9 mouse cellular contexts compared by ENCODE assay signal in genomic region chr7:59231960-59232359, GRCm38 (mm10). TPM values are rescaled to one million over a fixed set of nuclear protein-coding genes. Genes with fewer than 3 reads are reported as not detected.
A peak's percentile ranks its signal among the peaks of the same experiment; 100 is the strongest.
DNase-seq lines count a peak whose midpoint lies in the region; ATAC-seq and TF ChIP-seq lines count a peak whose summit lies in the region.
"Had no signal": no experiment of that assay in that cellular context is flagged by ENCODE, and none has a peak within 500 bp of the region (broad histone marks: within the 10 kb centered on the region; RNA-seq: fewer than 3 reads in every experiment).

No protein-coding gene starts in this region.

- TF ChIP-seq CTCF in midbrain, postnatal 0 days (IDR thresholded peaks at IDR 0.05) = no peak

- H3K9ac ChIP-seq in liver, embryonic 11.5 days (ENCODE audit: low read depth, low read length) = no peak overlapping the region
- H3K9ac ChIP-seq in forebrain, embryonic 14.5 days (ENCODE audit: low read length) = no peak overlapping the region
- no peak overlapping the region for H3K9ac ChIP-seq in hindbrain, embryonic 16.5 days (ENCODE audit: low read depth, low read length)
- no peak overlapping the region for H3K9ac ChIP-seq in midbrain, postnatal 0 days (replicated peaks; ENCODE audit: low read length, poor library complexity, severe bottlenecking)

- no peak for ATAC-seq in liver, embryonic 11.5 days (replicated peaks; ENCODE audit: low FRiP score)
- ATAC-seq in forebrain, embryonic 14.5 days = no peak
- ATAC-seq in hindbrain, embryonic 16.5 days = no peak
- no peak for ATAC-seq in midbrain, postnatal 0 days (ENCODE audit: low FRiP score)

- no peaks in the 10 kb centered on the region for H3K9me3 ChIP-seq in liver, embryonic 11.5 days (ENCODE audit: control insufficient read depth, low read length)
- H3K9me3 ChIP-seq in forebrain, embryonic 14.5 days (replicated peaks; ENCODE audit: control insufficient read depth, low read length) = no peaks in the 10 kb centered on the region
- H3K9me3 ChIP-seq in hindbrain, embryonic 16.5 days (ENCODE audit: control insufficient read depth, low read length) = no peaks in the 10 kb centered on the region
- H3K9me3 ChIP-seq in midbrain, postnatal 0 days (ENCODE audit: low read length) = no peaks in the 10 kb centered on the region

- no peak for DNase-seq in liver, embryonic 11.5 days (ENCODE audit: low spot score)
- DNase-seq in liver = no peak
- no peak for DNase-seq in forebrain, embryonic 14.5 days (ENCODE audit: low spot score)
- DNase-seq in midbrain, postnatal 0 days (ENCODE audit: low spot score) = no peak
- no peak for DNase-seq in kidney, adult 8-10 months
- DNase-seq in thymus, postnatal 10 days (ENCODE audit: low spot score in 2 of 2) = no peak
- DNase-seq: kidney, adult 18-20 months; layer of hippocampus, adult 9-11 months had no signal

- peaks cover 12% of the 10 kb centered on the region for H3K4me1 ChIP-seq in liver, embryonic 11.5 days (replicated peaks; ENCODE audit: control insufficient read depth, insufficient read depth, low read length)
- peaks cover 14% of the 10 kb centered on the region for H3K4me1 ChIP-seq in forebrain, embryonic 14.5 days (ENCODE audit: control insufficient read depth, insufficient read depth, low read length)
- H3K4me1 ChIP-seq in hindbrain, embryonic 16.5 days (ENCODE audit: control insufficient read depth, insufficient read depth, low read depth, low read length) = peaks cover 5% of the 10 kb centered on the region; the same call in 1 of the 2 replicates
- H3K4me1 ChIP-seq in midbrain, postnatal 0 days (ENCODE audit: insufficient read depth, low read length) = 0 out of 2 replicates have a peak, but pooled peaks cover 3% of the 10 kb centered on the region

- H3K4me2 ChIP-seq in liver, embryonic 11.5 days = peak overlapping the region; percentile 3; the same call in 1 of the 2 replicates
- peak overlapping the region; percentile 26 for H3K4me2 ChIP-seq in forebrain, embryonic 14.5 days (ENCODE audit: low read length)
- peak overlapping the region; percentile 26 for H3K4me2 ChIP-seq in hindbrain, embryonic 16.5 days (ENCODE audit: low read length)
- peak overlapping the region; percentile 28 for H3K4me2 ChIP-seq in midbrain, postnatal 0 days (ENCODE audit: low read depth, low read length, poor library complexity, severe bottlenecking)

- WGBS in liver, embryonic 11.5 days = 46% methylated on average over 1 of the region's 1 CpGs
- 64% methylated on average over 1 of the region's 1 CpGs for whole genome bisulfite sequencing in forebrain, embryonic 14.5 days
- 53% methylated on average over 1 of the region's 1 CpGs for WGBS in hindbrain, embryonic 16.5 days
- 71% methylated on average over 1 of the region's 1 CpGs for WGBS in midbrain, postnatal 0 days

- H3K27me3 ChIP-seq in liver, embryonic 11.5 days (replicated peaks; ENCODE audit: control insufficient read depth, insufficient read depth, low read length) = no peaks in the 10 kb centered on the region
- H3K27me3 ChIP-seq in forebrain, embryonic 14.5 days (replicated peaks; ENCODE audit: control insufficient read depth, insufficient read depth, low read length) = no peaks in the 10 kb centered on the region
- H3K27me3 ChIP-seq in hindbrain, embryonic 16.5 days (replicated peaks; ENCODE audit: control insufficient read depth, insufficient read depth, low read length) = no peaks in the 10 kb centered on the region
- no peaks in the 10 kb centered on the region for H3K27me3 ChIP-seq in midbrain, postnatal 0 days (ENCODE audit: insufficient read depth, low read length)

- H3K4me3 ChIP-seq in liver, embryonic 11.5 days (ENCODE audit: low read depth, low read length) = no peak overlapping the region
- no peak overlapping the region for H3K4me3 ChIP-seq in forebrain, embryonic 14.5 days (ENCODE audit: low read depth, low read length)
- H3K4me3 ChIP-seq in hindbrain, embryonic 16.5 days (ENCODE audit: low read length) = no peak overlapping the region
- 0 out of 2 replicates have a peak overlapping the region, but pooled peaks have one; percentile 5 for H3K4me3 ChIP-seq in midbrain, postnatal 0 days (ENCODE audit: low read depth, low read length)

- H3K27ac ChIP-seq in liver, embryonic 11.5 days (ENCODE audit: low read depth, low read length) = no peak overlapping the region
- no peak overlapping the region for H3K27ac ChIP-seq in forebrain, embryonic 14.5 days (ENCODE audit: low read depth, low read length)
- H3K27ac ChIP-seq in hindbrain, embryonic 16.5 days (ENCODE audit: low read depth, low read length) = no peak overlapping the region
- no peak overlapping the region for H3K27ac ChIP-seq in midbrain, postnatal 0 days (ENCODE audit: low read depth, low read length)

- H3K36me3 ChIP-seq in liver, embryonic 11.5 days (ENCODE audit: control insufficient read depth, insufficient read depth, low read length) = no peaks in the 10 kb centered on the region
- no peaks in the 10 kb centered on the region for H3K36me3 ChIP-seq in forebrain, embryonic 14.5 days (ENCODE audit: control insufficient read depth, insufficient read depth, low read length)
- H3K36me3 ChIP-seq in hindbrain, embryonic 16.5 days (ENCODE audit: control insufficient read depth, insufficient read depth, low read length) = no peaks in the 10 kb centered on the region
- no peaks in the 10 kb centered on the region for H3K36me3 ChIP-seq in midbrain, postnatal 0 days (ENCODE audit: insufficient read depth, low read length)

RNA-seq across cellular contexts. Expression of gene Ube3a, which starts 3.4 kb away (rescaled TPM):
- polyA plus RNA-seq in liver, embryonic 11.5 days (2014; fragmentation: Nextera tagmentation; extraction: Ambion mirVana) = 123 and 124 TPM in 2 replicates
- polyA plus RNA-seq in forebrain, embryonic 14.5 days (2014; fragmentation: Nextera tagmentation; extraction: Ambion mirVana) = 141 and 166 TPM in 2 replicates
- 166 and 169 TPM in 2 replicates for polyA plus RNA-seq in hindbrain, embryonic 16.5 days (2015; fragmentation: Nextera tagmentation; extraction: Ambion mirVana)
- 114 and 154 TPM in 2 replicates for total RNA-seq in midbrain, postnatal 0 days (2014; rRNA removed)
- polyA plus RNA-seq in midbrain, postnatal 0 days (2015; fragmentation: Nextera tagmentation; extraction: Ambion mirVana) = 131 and 158 TPM in 2 replicates
